Mouse (Mus musculus): ENCODE measurements around the gene Glul. TPM values are rescaled to one million over a fixed set of nuclear protein-coding genes. Genes with fewer than 3 reads are reported as not detected.

Glul gene
- total RNA-seq, 2 experiments from 2014 or later = 1,489 to 1,771 TPM

Small RNAs within 50 kb of the gene (microRNA-seq; reads per million reads assigned to microRNA genes)
- 18.9 to 29.3 reads per million in 2 experiments for gene Mir8114

Other genes with a start within 250 kb of the Glul start
- gene Rgs8, start 246.9 kb upstream of the Glul start, total RNA-seq (2021) = 10 to 100 TPM; 66.1 to 70.2 TPM
- 1 to 10 TPM; 4.9 to 5.9 TPM for gene Rgs16, start 159.6 kb upstream of the Glul start, total RNA-seq (2021)
- gene Rnasel, start 150.5 kb upstream of the Glul start, total RNA-seq (2021) = 1 to 10 TPM; 6.5 to 8.1 TPM
- 1 to 10 TPM in 1 of 2 experiments, under 1 TPM in 1; 0.64 to 1.2 TPM for gene Rgsl1, start 55.8 kb upstream of the Glul start, total RNA-seq (2021)
- not detected for gene Teddm1b, start 25.6 kb upstream of the Glul start, total RNA-seq (2021)
- not detected for gene Teddm1a, start 8.2 kb upstream of the Glul start, total RNA-seq (2021)
- 1 to 10 TPM; 1.6 to 1.7 TPM for gene Teddm2, start 284 bp downstream of the Glul start, total RNA-seq (2021)

All from layer of hippocampus, postnatal 25 days (tissue).